Mouse (Mus musculus) kidney, adult 8-10 months (tissue): ENCODE measurements at regions not wholly inside any gene's neighbourhood (a gene's known extent, or its start where the extent isn't known, plus 50 kb on each side); places are given as distances from the start of the nearest gene placed in this dataset.
A peak's percentile ranks its signal among the peaks of the same experiment; 100 is the strongest.
"Not testable (repeated sequence)": the region's sequence is repeated elsewhere in the genome, so short reads cannot be mapped to it uniquely, and the experiment has no call there.

Source experiments
- DNase-seq, 2 experiments: peaks; one replicate each; pipeline ENCODE4 v3.0.0; 2022

DNA sequence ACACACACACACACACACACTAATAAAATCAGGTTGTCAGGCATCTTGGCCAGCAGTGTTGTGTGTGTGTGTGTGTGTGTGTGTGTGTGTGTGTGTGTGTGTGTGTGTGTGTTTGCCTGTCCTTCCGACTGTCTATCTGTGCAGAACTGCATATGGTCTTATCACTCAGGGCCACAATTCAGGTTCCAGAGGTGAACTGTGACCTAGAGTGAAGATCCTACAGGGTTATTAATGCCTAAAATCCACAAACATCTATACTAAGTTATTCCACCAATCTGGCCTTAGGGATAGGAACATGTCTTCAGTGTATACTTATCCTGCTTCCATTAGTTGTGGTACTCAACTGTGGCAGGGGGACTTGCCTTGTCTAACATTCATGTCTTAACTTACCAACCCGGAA is 96.7 kb downstream of the Zfp369 start:
- DNase-seq = not testable (repeated sequence)

GRCm38 (mm10) chr13:65379411-65379810 is 100.8 kb downstream of the Zfp369 start:
- peak in 1 of 2 experiments; percentile 21 for DNase-seq

GRCm38 (mm10) chr13:65414990-65415389 is 97.5 kb upstream of the Gm10139 start:
- not testable (repeated sequence) for DNase-seq

DNA sequence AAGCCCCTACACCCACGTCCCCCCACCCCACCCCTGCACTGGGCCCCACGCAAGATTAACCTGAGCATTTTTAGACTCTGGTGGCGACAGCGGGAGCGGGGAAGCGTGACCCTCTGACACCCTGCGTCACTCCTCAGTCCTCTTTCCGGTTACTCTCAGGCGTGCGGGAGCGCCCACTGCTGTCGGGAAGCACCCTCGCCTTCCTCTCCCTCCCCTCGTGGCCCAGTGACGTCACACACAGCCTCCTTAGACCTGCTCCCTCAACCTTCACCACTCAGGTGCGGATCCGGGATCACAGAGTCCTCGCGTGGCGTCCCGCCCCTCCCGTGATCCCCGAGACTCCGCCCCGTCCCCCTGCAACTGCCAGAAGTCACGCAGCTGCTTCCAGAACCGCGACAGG is 92.3 kb upstream of the Gm10139 start:
- DNase-seq = not testable (repeated sequence)
